Mouse (Mus musculus) MEL (cell line): ENCODE data around the gene Tmem203. TPM values are rescaled to one million over a fixed set of nuclear protein-coding genes. Genes with fewer than 3 reads are reported as not detected.

Source experiments
- DNase-seq: peaks from one replicate; pipeline ENCODE4 v3.0.0; 2011; ENCODE audit warnings: low read depth, low spot score
- H3K27ac ChIP-seq: 2 replicates; pipeline ENCODE4 v1.5.1; 2012; ENCODE audit warnings: low read depth, mild to moderate bottlenecking, control low read depth, low read length, moderate library complexity; ENCODE audit not compliant: control insufficient read depth
- H3K27me3 ChIP-seq, 2 experiments: fragments of 150-350 bp in 1 of 2; sonication (generic) in 1 of 2; 2 replicates each; pipeline ENCODE4 v1.6.1; 2012; ENCODE audit warnings: low read length in 2 of 2, mild to moderate bottlenecking in 2 of 2, improper control_type of control experiment in 1 of 2, moderate library complexity in 1 of 2; ENCODE audit not compliant: insufficient read depth in 2 of 2, control insufficient read depth in 1 of 2
- H3K36me3 ChIP-seq, 2 experiments: 2 replicates each; pipeline ENCODE4 v1.6.1; 2012 to 2014; ENCODE audit warnings: low read length in 2 of 2, improper control_type of control experiment in 1 of 2, inconsistent platforms in 1 of 2, mild to moderate bottlenecking in 1 of 2; ENCODE audit not compliant: insufficient read depth in 2 of 2, control insufficient read depth in 1 of 2
- H3K4me1 ChIP-seq, 2 experiments: fragments of 150-350 bp in 1 of 2; sonication (generic) in 1 of 2; 2 replicates each; pipeline ENCODE4 v1.6.1; 2012; ENCODE audit warnings: low read length in 2 of 2, improper control_type of control experiment in 1 of 2, mild to moderate bottlenecking in 1 of 2; ENCODE audit not compliant: insufficient read depth in 2 of 2, control insufficient read depth in 1 of 2
- H3K4me3 ChIP-seq, 2 experiments: fragments of 150-350 bp in 1 of 2; sonication (generic) in 1 of 2; 2 replicates each; pipeline ENCODE4 v1.5.1; 2012; ENCODE audit warnings: low read depth in 2 of 2, low read length in 2 of 2, mild to moderate bottlenecking in 2 of 2, moderate library complexity in 2 of 2, control low read depth in 1 of 2, improper control_type of control experiment in 1 of 2; ENCODE audit not compliant: control insufficient read depth in 1 of 2, insufficient read depth in 1 of 2
- H3K79me2 ChIP-seq: 2 replicates; pipeline ENCODE4 v1.6.1; 2012; ENCODE audit warnings: mild to moderate bottlenecking, low read length, moderate library complexity; ENCODE audit not compliant: control insufficient read depth, poor library complexity, insufficient read depth
- H3K9ac ChIP-seq: 2 replicates; pipeline ENCODE4 v1.6.1; 2012; ENCODE audit warnings: low read depth, mild to moderate bottlenecking, control low read depth, low read length, moderate library complexity; ENCODE audit not compliant: control insufficient read depth, poor library complexity, severe bottlenecking
- H3K9me3 ChIP-seq: fragments of 150-350 bp; sonication (generic); replicated peaks from 2 replicates; pipeline ENCODE4 v1.6.1; 2012; ENCODE audit warnings: mild to moderate bottlenecking, low read length, improper control_type of control experiment, moderate library complexity; ENCODE audit not compliant: insufficient read depth
- BHLHE40 ChIP-seq: IDR thresholded peaks from 2 replicates; pipeline ENCODE4 v1.6.1; 2012; ENCODE audit warnings: low read depth, mild to moderate bottlenecking, inconsistent platforms, low read length, improper control_type of control experiment, borderline replicate concordance
- CHD1 ChIP-seq: IDR thresholded peaks from 2 replicates; pipeline ENCODE4 v1.6.1; 2012; ENCODE audit warnings: low read depth, mild to moderate bottlenecking, inconsistent platforms, low read length, improper control_type of control experiment
- CTCF ChIP-seq, 3 experiments: IDR thresholded peaks in 2 of 3; conservative IDR thresholded peaks in 1 of 3; 2 replicates each; pipeline ENCODE4 v1.5.1; 2011 to 2012; ENCODE audit warnings: low read length in 3 of 3, low read depth in 2 of 3, mild to moderate bottlenecking in 2 of 3, improper control_type of control experiment in 1 of 3, inconsistent platforms in 1 of 3, mixed read lengths in 1 of 3, moderate library complexity in 1 of 3; ENCODE audit not compliant: control insufficient read depth in 1 of 3, insufficient read depth in 1 of 3, poor library complexity in 1 of 3, severe bottlenecking in 1 of 3
- E2F4 ChIP-seq: IDR thresholded peaks from 2 replicates; pipeline ENCODE4 v1.6.1; 2011; ENCODE audit warnings: low read depth, low read length, improper control_type of control experiment, borderline replicate concordance
- ELF1 ChIP-seq: IDR thresholded peaks from 2 replicates; pipeline ENCODE4 v1.6.1; 2014; ENCODE audit warnings: low read depth, mild to moderate bottlenecking, inconsistent platforms, low read length, improper control_type of control experiment, moderate library complexity
- GABPA ChIP-seq: IDR thresholded peaks from 2 replicates; pipeline ENCODE4 v1.6.1; 2012; ENCODE audit warnings: low read depth, mild to moderate bottlenecking, inconsistent platforms, low read length, improper control_type of control experiment, moderate library complexity
- GATA1 ChIP-seq: IDR thresholded peaks from 2 replicates; pipeline ENCODE4 v1.6.1; 2011; ENCODE audit warnings: low read depth, low read length, improper control_type of control experiment
- HCFC1 ChIP-seq: IDR thresholded peaks from 2 replicates; pipeline ENCODE4 v1.6.1; 2012; ENCODE audit warnings: low read depth, mild to moderate bottlenecking, inconsistent platforms, low read length, improper control_type of control experiment, moderate library complexity
- MEF2A ChIP-seq: IDR thresholded peaks from 2 replicates; pipeline ENCODE4 v1.6.1; 2014; ENCODE audit warnings: low read depth, mild to moderate bottlenecking, inconsistent platforms, low read length, improper control_type of control experiment; ENCODE audit not compliant: poor library complexity, insufficient replicate concordance, severe bottlenecking; ENCODE audit errors: extremely low read depth
- MXI1 ChIP-seq: IDR thresholded peaks from 2 replicates; pipeline ENCODE4 v1.6.1; 2011; ENCODE audit warnings: mild to moderate bottlenecking, low read depth, low read length, improper control_type of control experiment
- MYC ChIP-seq: IDR thresholded peaks from 2 replicates; pipeline ENCODE4 v1.6.1; 2011; ENCODE audit warnings: low read depth, mild to moderate bottlenecking, low read length, improper control_type of control experiment, moderate library complexity
- NELFE ChIP-seq: IDR thresholded peaks from 2 replicates; pipeline ENCODE4 v1.6.1; 2011; ENCODE audit warnings: low read depth, low read length, improper control_type of control experiment
- NRF1 ChIP-seq: IDR thresholded peaks from 2 replicates; pipeline ENCODE4 v1.6.1; 2014; ENCODE audit warnings: low read depth, mild to moderate bottlenecking, inconsistent platforms, low read length, improper control_type of control experiment, moderate library complexity; ENCODE audit not compliant: poor library complexity, insufficient read depth, severe bottlenecking
- POLR2A ChIP-seq, 2 experiments: IDR thresholded peaks; 2 replicates each; pipeline ENCODE4 v1.6.1; 2011 to 2012; ENCODE audit warnings: low read length in 2 of 2, mild to moderate bottlenecking in 2 of 2, control low read depth in 1 of 2, improper control_type of control experiment in 1 of 2, low read depth in 1 of 2, moderate library complexity in 1 of 2; ENCODE audit not compliant: control insufficient read depth in 1 of 2, insufficient read depth in 1 of 2, poor library complexity in 1 of 2
- RAD21 ChIP-seq: IDR thresholded peaks from 2 replicates; pipeline ENCODE4 v1.6.1; 2011; ENCODE audit warnings: mild to moderate bottlenecking, low read depth, low read length, improper control_type of control experiment
- TAL1 ChIP-seq: IDR thresholded peaks from 2 replicates; pipeline ENCODE4 v1.6.1; 2012; ENCODE audit warnings: mild to moderate bottlenecking, inconsistent platforms, low read length, moderate library complexity, mixed read lengths
- UBTF ChIP-seq: IDR thresholded peaks from 2 replicates; pipeline ENCODE4 v1.6.1; 2012; ENCODE audit warnings: low read depth, mild to moderate bottlenecking, inconsistent platforms, low read length, improper control_type of control experiment, moderate library complexity, borderline replicate concordance; ENCODE audit not compliant: insufficient read depth
- USF1 ChIP-seq: IDR thresholded peaks from 2 replicates; pipeline ENCODE4 v1.6.1; 2014; ENCODE audit warnings: low read depth, mild to moderate bottlenecking, inconsistent platforms, low read length, improper control_type of control experiment, moderate library complexity
- USF2 ChIP-seq, 2 experiments: IDR thresholded peaks; 2 replicates each; pipeline ENCODE4 v1.6.1; 2011 to 2012; ENCODE audit warnings: improper control_type of control experiment in 2 of 2, low read length in 2 of 2, borderline replicate concordance in 1 of 2, inconsistent platforms in 1 of 2, low read depth in 1 of 2, mild to moderate bottlenecking in 1 of 2; ENCODE audit not compliant: insufficient read depth in 1 of 2
- ZC3H11A ChIP-seq: IDR thresholded peaks from 2 replicates; pipeline ENCODE4 v1.6.1; 2012; ENCODE audit warnings: low read depth, mild to moderate bottlenecking, inconsistent platforms, low read length, improper control_type of control experiment
- ZMIZ1 ChIP-seq: IDR thresholded peaks from 2 replicates; pipeline ENCODE4 v1.6.1; 2012; ENCODE audit warnings: low read depth, mild to moderate bottlenecking, inconsistent platforms, low read length, improper control_type of control experiment, moderate library complexity
- polyA plus RNA-seq, 2 experiments: library from polyadenylated mRNA; stranded (reverse) in 1 of 2; unstranded in 1 of 2; fragments of >175 nt in 1 of 2; fragments of >200 nt in 1 of 2; gene quantifications; 2 replicates each; pipeline versions ENCODE4 v1.2.1 to v1.2.4; 2012; ENCODE audit warnings: low replicate concordance in 2 of 2, low read depth in 1 of 2; ENCODE audit not compliant: insufficient read length in 2 of 2, insufficient read depth in 1 of 2, missing spikeins in 1 of 2
- total RNA-seq: library from RNA; depleted of rRNA; stranded (reverse); fragments of 300-350 nt; gene quantifications from 2 replicates; pipeline ENCODE4 v1.2.3, GENCODE M21; 2012

Tmem203 gene
- total and polyA plus RNA-seq, 3 experiments = 8.4 to 17.0 TPM; not detected in 1

- Histone ChIP-seq H3K27ac (no peak overlapping the region), H3K79me2 (no peaks in the 10 kb centered on the region), H3K4me3 (no peak overlapping the region), H3K4me1 (no peaks in the 10 kb centered on the region), H3K9me3 (no peaks in the 10 kb centered on the region), H3K36me3 (no peaks in the 10 kb centered on the region), H3K9ac (no peak overlapping the region), H3K27me3 (peaks cover 0 to 4% of the 10 kb centered on the region in 2 experiments; a peak in 2 of 4 replicates)
- no peak for DNase-seq
- TF ChIP-seq POLR2A (IDR thresholded peaks at IDR 0.05; ENCODE audit: control insufficient read depth in 1 of 2, insufficient read depth in 1 of 2, low read depth in 1 of 2, low read length in 2 of 2, poor library complexity in 1 of 2) = no peak
- TF ChIP-seq BHLHE40 = no peak
- TF ChIP-seq RAD21 = no peak
- no peak for TF ChIP-seq TAL1
- TF ChIP-seq ELF1 = no peak
- no peak for TF ChIP-seq NELFE
- no peak for TF ChIP-seq ZC3H11A
- no peak for TF ChIP-seq MXI1
- no peak for TF ChIP-seq CTCF (IDR thresholded peaks at IDR 0.05 in 2 of 3, conservative IDR thresholded peaks at IDR 0.05 in 1 of 3; ENCODE audit: control insufficient read depth in 1 of 3, insufficient read depth in 1 of 3, low read depth in 2 of 3, low read length in 3 of 3, poor library complexity in 1 of 3, severe bottlenecking in 1 of 3)
- no peak for TF ChIP-seq UBTF
- no peak for TF ChIP-seq MEF2A
- no peak for TF ChIP-seq GATA1
- no peak for TF ChIP-seq USF2 (IDR thresholded peaks at IDR 0.05; ENCODE audit: borderline replicate concordance in 1 of 2, insufficient read depth in 1 of 2, low read depth in 1 of 2, low read length in 2 of 2)
These were observed 41.9 kb downstream of the Tmem203 start for GRCm38 (mm10) chr2:25297093-25297492.

GRCm38 (mm10) chr2:25298046-25298445, 42.8 kb downstream of the Tmem203 start:
- no peak for DNase-seq
- no peak overlapping the region for H3K27ac ChIP-seq

More at GRCm38 (mm10) chr2:25298046-25298445, 42.8 kb downstream of the Tmem203 start:
- H3K4me3 ChIP-seq = no peak overlapping the region
- no peaks in the 10 kb centered on the region for H3K36me3 ChIP-seq
- H3K27me3 ChIP-seq = peaks cover 0 to 4% of the 10 kb centered on the region in 2 experiments; a peak in 2 of 4 replicates
- H3K9ac ChIP-seq = no peak overlapping the region
- no peaks in the 10 kb centered on the region for H3K79me2 ChIP-seq
- H3K9me3 ChIP-seq = no peaks in the 10 kb centered on the region
- no peaks in the 10 kb centered on the region for H3K4me1 ChIP-seq
- TF ChIP-seq ZMIZ1 (no peak), NRF1 (no peak), MYC (no peak), NELFE (no peak), USF1 (no peak), CHD1 (no peak), HCFC1 (no peak), ZC3H11A (no peak), E2F4 (no peak), GABPA (no peak), UBTF (no peak), POLR2A (IDR thresholded peaks at IDR 0.05; ENCODE audit: control insufficient read depth in 1 of 2, insufficient read depth in 1 of 2, low read depth in 1 of 2, low read length in 2 of 2, poor library complexity in 1 of 2) (no peak)
- TF ChIP-seq, all 39 proteins: peak for 0
